Mouse (Mus musculus): ENCODE data around the gene Lgals3bp. TPM values are rescaled to one million over a fixed set of nuclear protein-coding genes. Genes with fewer than 3 reads are reported as not detected.
A peak's percentile ranks its signal among the peaks of the same experiment; 100 is the strongest.
"Not testable (repeated sequence)": the region's sequence is repeated elsewhere in the genome, so short reads cannot be mapped to it uniquely, and the experiment has no call there.

The Lgals3bp gene
- polyA plus RNA-seq, 1 experiment from 2014 or later: 4.3 TPM

GRCm38 (mm10) chr11:118400566-118400936 is 1.3 kb downstream of the Lgals3bp start:
- ATAC-seq (ENCODE audit: insufficient number of reproducible peaks, insufficient read depth, low FRiP score, low TSS enrichment, low read depth): peak; percentile 23; the same call in 1 of the 2 replicates
- Histone ChIP-seq H3K4me2 (peak overlapping the region; percentile 32), H3K27ac (peak overlapping the region; percentile 87)

GRCm38 (mm10) chr11:118399891-118400565 is 1.9 kb downstream of the Lgals3bp start:
- ATAC-seq (ENCODE audit: insufficient number of reproducible peaks, insufficient read depth, low FRiP score, low TSS enrichment, low read depth): no peak
- H3K36me3 ChIP-seq: peaks cover 9% of the 10 kb centered on the region; the same call in 1 of the 2 replicates
- peak overlapping the region; percentile 87 for H3K27ac ChIP-seq
- H3K4me1 ChIP-seq (replicated peaks): peaks cover 33% of the 10 kb centered on the region
- no peak overlapping the region for H3K9ac ChIP-seq (replicated peaks)
- no peaks in the 10 kb centered on the region for H3K27me3 ChIP-seq
- 74% methylated on average over 5 of the region's 5 CpGs for WGBS
- no peak overlapping the region for H3K4me3 ChIP-seq (replicated peaks)
- peak overlapping the region; percentile 32 for H3K4me2 ChIP-seq
- peaks cover 6% of the 10 kb centered on the region; the same call in 1 of the 2 replicates for H3K9me3 ChIP-seq

More at GRCm38 (mm10) chr11:118400566-118400936, 1.3 kb downstream of the Lgals3bp start:
- Histone ChIP-seq H3K9ac (replicated peaks) (no peak overlapping the region), H3K9me3 (peaks cover 6% of the 10 kb centered on the region; the same call in 1 of the 2 replicates), H3K4me3 (replicated peaks) (no peak overlapping the region), H3K27me3 (no peaks in the 10 kb centered on the region), H3K36me3 (peaks cover 14% of the 10 kb centered on the region), H3K4me1 (replicated peaks) (peaks cover 33% of the 10 kb centered on the region)
- 18% methylated on average over 6 of the region's 6 CpGs for whole genome bisulfite sequencing

- peaks cover 36% of the 10 kb centered on the region for H3K4me1 ChIP-seq (replicated peaks)
- no peaks in the 10 kb centered on the region for H3K27me3 ChIP-seq
- H3K4me2 ChIP-seq: no peak overlapping the region
- 0 out of 2 replicates have a peak, but pooled peaks cover 7% of the 10 kb centered on the region for H3K36me3 ChIP-seq
- 91% methylated on average over 26 of the region's 26 CpGs for WGBS
- no peak overlapping the region for H3K27ac ChIP-seq
- no peak overlapping the region for H3K4me3 ChIP-seq (replicated peaks)
- H3K9ac ChIP-seq (replicated peaks): no peak overlapping the region
- ATAC-seq (ENCODE audit: insufficient number of reproducible peaks, insufficient read depth, low FRiP score, low TSS enrichment, low read depth): no peak
- H3K9me3 ChIP-seq: peaks cover 6% of the 10 kb centered on the region; the same call in 1 of the 2 replicates
Measured at GRCm38 (mm10) chr11:118397806-118398530, 3.9 kb downstream of the Lgals3bp start.

DNA sequence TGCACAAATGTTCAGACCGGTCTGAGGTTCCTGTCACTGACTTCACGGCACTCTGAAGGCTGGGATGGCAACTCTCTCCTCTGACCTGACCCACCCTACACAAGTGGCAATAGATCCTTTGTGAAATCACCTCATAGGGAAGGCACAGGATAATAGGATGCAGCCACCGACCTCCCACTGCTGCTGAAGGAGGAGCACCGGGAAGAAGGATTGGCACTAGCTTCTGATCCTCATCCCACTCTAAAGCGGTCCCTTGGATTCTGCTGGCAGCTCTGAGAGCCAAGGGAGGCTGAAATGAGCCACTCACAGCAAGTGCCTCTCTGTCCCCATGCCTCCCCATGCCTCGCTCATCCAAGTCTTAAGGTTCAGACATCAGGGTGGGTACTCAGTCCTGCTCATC is 7.4 kb downstream of the Lgals3bp start:
- no peak for ATAC-seq (ENCODE audit: insufficient number of reproducible peaks, insufficient read depth, low FRiP score, low TSS enrichment, low read depth)
- no peak overlapping the region for H3K27ac ChIP-seq
- H3K36me3 ChIP-seq: 0 out of 2 replicates have a peak, but pooled peaks cover 7% of the 10 kb centered on the region
- H3K4me1 ChIP-seq (replicated peaks): peaks cover 8% of the 10 kb centered on the region; the same call in 1 of the 2 replicates
- H3K27me3 ChIP-seq: no peaks in the 10 kb centered on the region
- H3K4me2 ChIP-seq: no peak overlapping the region
- WGBS: 67% methylated on average over 6 of the region's 6 CpGs
- no peak overlapping the region for H3K4me3 ChIP-seq (replicated peaks)
- 0 out of 2 replicates have a peak overlapping the region, but pooled peaks have one; percentile 31 for H3K9ac ChIP-seq (replicated peaks)
- peaks cover 6% of the 10 kb centered on the region; the same call in 1 of the 2 replicates for H3K9me3 ChIP-seq

DNA sequence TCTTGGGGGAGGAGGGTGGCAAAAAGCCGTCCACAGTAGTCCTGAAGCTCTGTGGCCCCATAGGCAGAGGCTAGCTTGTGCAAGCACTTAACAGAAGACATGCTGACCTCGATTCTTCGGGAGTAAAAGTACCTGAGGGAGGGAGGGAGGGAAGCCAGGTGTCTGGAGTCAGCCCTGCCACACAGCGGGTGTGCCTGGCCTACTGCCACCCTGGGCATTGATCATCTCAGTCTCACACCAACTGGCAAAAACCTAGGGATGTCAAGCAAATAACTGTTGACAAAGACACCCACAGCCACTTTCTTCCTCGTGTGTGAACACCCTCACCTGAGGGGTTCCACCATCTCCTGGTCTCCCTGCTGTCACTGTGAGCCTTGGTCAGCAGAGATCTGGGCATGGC is 7.9 kb downstream of the Lgals3bp start:
- Histone ChIP-seq H3K4me1 (replicated peaks) (peaks cover 8% of the 10 kb centered on the region; the same call in 1 of the 2 replicates), H3K9me3 (peaks cover 6% of the 10 kb centered on the region; the same call in 1 of the 2 replicates), H3K4me2 (no peak overlapping the region), H3K27me3 (no peaks in the 10 kb centered on the region), H3K9ac (replicated peaks) (no peak overlapping the region), H3K27ac (no peak overlapping the region), H3K4me3 (replicated peaks) (no peak overlapping the region), H3K36me3 (0 out of 2 replicates have a peak, but pooled peaks cover 7% of the 10 kb centered on the region)
- no peak for ATAC-seq (ENCODE audit: insufficient number of reproducible peaks, insufficient read depth, low FRiP score, low TSS enrichment, low read depth)
- 77% methylated on average over 5 of the region's 5 CpGs for WGBS

GRCm38 (mm10) chr11:118387816-118388215 is 14.1 kb downstream of the Lgals3bp start:
- whole genome bisulfite sequencing: 92% methylated on average over 13 of the region's 13 CpGs
- H3K36me3 ChIP-seq; H3K4me1 ChIP-seq (replicated peaks); H3K27ac ChIP-seq; H3K27me3 ChIP-seq; H3K4me2 ChIP-seq; H3K9ac ChIP-seq (replicated peaks); H3K4me3 ChIP-seq (replicated peaks); ATAC-seq (ENCODE audit: insufficient number of reproducible peaks, insufficient read depth, low FRiP score, low TSS enrichment, low read depth); H3K9me3 ChIP-seq: not testable (repeated sequence)

DNA sequence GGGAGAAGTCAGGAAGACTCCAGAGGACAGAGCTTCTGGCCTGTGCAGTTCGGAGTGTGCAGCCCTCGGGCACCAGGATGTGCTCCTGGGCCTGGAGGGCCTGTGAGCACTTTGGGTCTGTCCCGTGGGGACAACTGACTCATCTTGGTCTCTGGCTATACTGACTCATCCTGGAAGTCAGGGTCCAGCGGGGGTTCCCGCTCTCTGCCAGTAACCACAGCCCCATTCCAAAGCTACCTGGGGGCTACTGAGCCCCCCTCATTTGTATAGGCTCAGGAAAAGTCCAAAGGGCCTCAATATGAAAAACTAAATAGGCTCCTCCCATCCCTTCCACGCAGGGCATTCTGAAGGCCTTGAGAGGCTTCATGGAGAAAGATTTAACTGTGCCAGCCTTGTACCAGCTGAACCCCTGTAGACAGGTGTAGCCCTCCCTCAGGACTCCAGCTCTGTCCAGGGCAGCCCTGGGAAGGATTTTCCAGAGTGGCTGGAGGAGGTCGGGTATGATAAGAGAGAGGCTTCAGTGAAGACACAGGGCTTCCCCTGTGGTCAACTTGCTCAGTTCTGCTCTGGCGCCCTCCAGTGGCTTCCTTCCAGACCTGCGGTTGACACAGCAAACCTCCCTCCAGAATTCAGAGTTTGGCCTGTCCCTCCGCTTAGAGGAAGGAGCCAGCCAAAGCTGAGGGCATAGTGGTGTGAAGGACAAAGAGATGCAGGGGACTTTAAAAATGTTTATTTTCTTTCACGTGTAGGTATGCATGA is 22.5 kb downstream of the Lgals3bp start:
- Histone ChIP-seq H3K9ac (replicated peaks) (no peak overlapping the region), H3K4me2 (no peak overlapping the region), H3K27me3 (no peaks in the 10 kb centered on the region), H3K4me3 (replicated peaks) (no peak overlapping the region), H3K36me3 (no peaks in the 10 kb centered on the region), H3K9me3 (no peaks in the 10 kb centered on the region), H3K4me1 (replicated peaks) (peaks cover 3% of the 10 kb centered on the region), H3K27ac (no peak overlapping the region)
- WGBS: 45% methylated on average over 11 of the region's 11 CpGs
- ATAC-seq (ENCODE audit: insufficient number of reproducible peaks, insufficient read depth, low FRiP score, low TSS enrichment, low read depth): no peak

DNA sequence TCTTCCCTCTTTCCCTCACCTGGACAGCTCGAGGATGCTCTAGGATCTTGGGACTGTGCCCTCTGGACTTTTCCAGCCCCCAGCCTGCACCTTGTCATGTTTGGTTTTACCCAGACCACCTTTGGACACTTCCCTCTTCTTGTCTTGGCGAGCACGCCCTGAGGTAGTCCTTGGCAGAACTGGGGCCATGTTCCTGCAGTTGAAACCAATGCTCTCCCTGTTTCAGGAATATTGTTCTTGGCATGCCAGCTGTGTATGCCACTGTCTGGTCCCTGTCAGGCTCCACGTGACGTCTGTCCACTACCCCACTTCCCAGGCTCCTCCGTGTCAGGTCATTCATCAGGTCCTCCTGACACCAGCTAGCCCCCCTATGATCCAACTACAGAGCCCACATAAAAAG is 23.2 kb downstream of the Lgals3bp start:
- Histone ChIP-seq H3K4me3 (replicated peaks) (no peak overlapping the region), H3K27ac (no peak overlapping the region), H3K4me2 (no peak overlapping the region), H3K27me3 (no peaks in the 10 kb centered on the region), H3K36me3 (no peaks in the 10 kb centered on the region), H3K4me1 (replicated peaks) (peaks cover 6% of the 10 kb centered on the region), H3K9ac (replicated peaks) (no peak overlapping the region), H3K9me3 (no peaks in the 10 kb centered on the region)
- WGBS: 78% methylated on average over 6 of the region's 6 CpGs
- ATAC-seq (ENCODE audit: insufficient number of reproducible peaks, insufficient read depth, low FRiP score, low TSS enrichment, low read depth): no peak

DNA sequence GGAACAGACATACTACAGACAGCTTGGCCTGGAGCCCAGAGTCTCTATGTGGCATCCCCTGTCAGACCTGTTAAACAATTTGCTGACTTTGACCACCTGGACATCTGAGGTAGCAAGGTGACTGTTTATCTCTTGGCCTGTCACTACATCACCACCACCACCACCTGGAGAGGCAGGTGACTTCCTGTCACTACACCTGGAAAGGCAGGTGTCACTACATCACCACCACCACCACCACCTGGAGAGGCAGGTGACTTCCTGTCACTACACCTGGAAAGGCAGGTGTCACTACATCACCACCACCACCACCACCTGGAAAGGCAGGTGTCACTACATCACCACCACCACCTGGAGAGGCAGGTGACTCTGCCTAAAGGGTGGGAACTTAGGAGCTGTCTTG is 25.6 kb downstream of the Lgals3bp start:
- peaks cover 21% of the 10 kb centered on the region for H3K4me1 ChIP-seq (replicated peaks)
- not testable (repeated sequence) for ATAC-seq (ENCODE audit: insufficient number of reproducible peaks, insufficient read depth, low FRiP score, low TSS enrichment, low read depth); H3K4me2 ChIP-seq; H3K4me3 ChIP-seq (replicated peaks); H3K9me3 ChIP-seq; H3K36me3 ChIP-seq; H3K9ac ChIP-seq (replicated peaks); H3K27me3 ChIP-seq; H3K27ac ChIP-seq

GRCm38 (mm10) chr11:118375881-118376280 is 26.0 kb downstream of the Lgals3bp start:
- Histone ChIP-seq H3K9me3 (no peaks in the 10 kb centered on the region), H3K27me3 (no peaks in the 10 kb centered on the region), H3K4me3 (replicated peaks) (no peak overlapping the region), H3K36me3 (no peaks in the 10 kb centered on the region), H3K4me2 (no peak overlapping the region), H3K4me1 (replicated peaks) (peaks cover 21% of the 10 kb centered on the region), H3K27ac (no peak overlapping the region), H3K9ac (replicated peaks) (no peak overlapping the region)
- 73% methylated on average over 5 of the region's 5 CpGs for WGBS
- no peak for ATAC-seq (ENCODE audit: insufficient number of reproducible peaks, insufficient read depth, low FRiP score, low TSS enrichment, low read depth)

DNA sequence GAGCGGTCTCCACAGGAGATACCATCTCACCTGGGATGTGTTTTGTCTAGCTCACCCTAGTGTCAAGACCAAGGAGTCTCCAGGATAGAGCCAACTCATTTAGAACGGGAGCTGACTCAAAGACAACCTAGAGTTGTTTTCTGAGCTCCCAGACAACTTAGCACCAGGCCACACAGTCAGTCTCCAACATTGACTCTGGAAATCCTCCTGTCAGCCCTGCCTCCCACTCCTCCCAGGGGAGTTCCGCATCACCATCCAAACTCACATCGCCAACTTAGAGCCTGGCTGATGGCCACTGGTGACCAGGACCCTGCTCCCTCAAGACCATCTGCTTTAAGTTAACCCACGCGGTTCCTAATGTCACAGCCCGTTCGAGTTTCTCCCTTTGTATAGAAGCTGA is 26.4 kb downstream of the Lgals3bp start:
- Histone ChIP-seq H3K9me3 (no peaks in the 10 kb centered on the region), H3K9ac (replicated peaks) (no peak overlapping the region), H3K4me3 (replicated peaks) (no peak overlapping the region), H3K4me2 (no peak overlapping the region), H3K4me1 (replicated peaks) (peaks cover 21% of the 10 kb centered on the region), H3K36me3 (no peaks in the 10 kb centered on the region), H3K27me3 (no peaks in the 10 kb centered on the region), H3K27ac (no peak overlapping the region)
- ATAC-seq (ENCODE audit: insufficient number of reproducible peaks, insufficient read depth, low FRiP score, low TSS enrichment, low read depth): no peak
- 79% methylated on average over 8 of the region's 8 CpGs for WGBS

All from limb, embryonic 12.5 days (tissue).